Mouse (Mus musculus) liver, embryonic 16.5 days (tissue): ENCODE measurements around the gene Apip. TPM values are rescaled to one million over a fixed set of nuclear protein-coding genes. Genes with fewer than 3 reads are reported as not detected.

Source experiments
- ATAC-seq: fragments of 200-750 bp; cut with Nextera tagmentation; 2 replicates; pipeline ENCODE4 v1.8.0; 2017; ENCODE audit warnings: low read depth, mild to moderate bottlenecking, moderate number of reproducible peaks, moderate library complexity
- H3K27ac ChIP-seq: fragments of 300-500 bp; sonication (generic); 2 replicates; pipeline ENCODE4 v1.5.1; 2014; ENCODE audit warnings: mild to moderate bottlenecking, low read length
- H3K27me3 ChIP-seq: fragments of 300-500 bp; sonication (generic); 2 replicates; pipeline ENCODE4 v1.6.1; 2014; ENCODE audit warnings: low read depth, low read length, mixed read lengths; ENCODE audit not compliant: control insufficient read depth, insufficient read depth
- H3K36me3 ChIP-seq: fragments of 300-500 bp; sonication (generic); 2 replicates; pipeline ENCODE4 v1.6.1; 2014; ENCODE audit warnings: mild to moderate bottlenecking; ENCODE audit not compliant: control insufficient read depth, insufficient read depth
- H3K4me1 ChIP-seq: fragments of 300-500 bp; sonication (generic); 2 replicates; pipeline ENCODE4 v1.6.1; 2014; ENCODE audit warnings: low read depth, low read length, mixed read lengths; ENCODE audit not compliant: control insufficient read depth
- H3K4me2 ChIP-seq: fragments of 300-500 bp; sonication (generic); 2 replicates; pipeline ENCODE4 v1.6.1; 2014; ENCODE audit warnings: low read depth, low read length, mixed read lengths
- H3K4me3 ChIP-seq: fragments of 300-500 bp; sonication (generic); 2 replicates; pipeline ENCODE4 v1.5.1; 2014; ENCODE audit warnings: low read depth, mild to moderate bottlenecking, low read length
- H3K9ac ChIP-seq: fragments of 300-500 bp; sonication (generic); 2 replicates; pipeline ENCODE4 v1.6.1; 2014; ENCODE audit warnings: low read depth, low read length
- H3K9me3 ChIP-seq: fragments of 300-500 bp; sonication (generic); replicated peaks from 2 replicates; pipeline ENCODE4 v1.6.1; 2016; ENCODE audit warnings: low read length; ENCODE audit not compliant: control insufficient read depth
- WGBS: fragments of 180-500 bp; shearing (Covaris S2); extraction: QIAGEN DNeasy Blood & Tissue Kit; methylation state at CpG from one replicate; pipeline ENCODE4 v1.1.7; 2014; ENCODE audit not compliant: insufficient replicate concordance; 5-methylcytosine and 5-hydroxymethylcytosine counted together
- polyA plus RNA-seq: library from polyadenylated mRNA; unstranded; fragments of >200 nt; fragmentation: Nextera tagmentation; extraction: Ambion mirVana; gene quantifications from 2 replicates; pipeline ENCODE4 v1.2.1, GENCODE M21; 2015

Apip gene
- polyA plus RNA-seq, 1 experiment from 2014 or later = 31.5 TPM

- ATAC-seq = no peak
Observed at GRCm38 (mm10) chr2:103085633-103086032, 12.2 kb downstream of the Apip start.

GRCm38 (mm10) chr2:103086432-103086831 is 13.0 kb downstream of the Apip start:
- WGBS = 8% methylated on average over 1 of the region's 1 CpGs
- no peak overlapping the region for H3K4me3 ChIP-seq
- H3K4me2 ChIP-seq = no peak overlapping the region
- no peak overlapping the region for H3K9ac ChIP-seq
- H3K36me3 ChIP-seq = peaks cover 7% of the 10 kb centered on the region
- no peaks in the 10 kb centered on the region for H3K27me3 ChIP-seq
- no peak for ATAC-seq
- no peaks in the 10 kb centered on the region for H3K4me1 ChIP-seq
- H3K9me3 ChIP-seq = no peaks in the 10 kb centered on the region
- H3K27ac ChIP-seq = no peak overlapping the region

More at GRCm38 (mm10) chr2:103085633-103086032, 12.2 kb downstream of the Apip start:
- Histone ChIP-seq H3K27ac (no peak overlapping the region), H3K9ac (no peak overlapping the region), H3K4me1 (no peaks in the 10 kb centered on the region), H3K9me3 (no peaks in the 10 kb centered on the region), H3K36me3 (peaks cover 7% of the 10 kb centered on the region), H3K4me3 (no peak overlapping the region), H3K4me2 (no peak overlapping the region), H3K27me3 (no peaks in the 10 kb centered on the region)
- 72% methylated on average over 10 of the region's 10 CpGs for WGBS

DNA sequence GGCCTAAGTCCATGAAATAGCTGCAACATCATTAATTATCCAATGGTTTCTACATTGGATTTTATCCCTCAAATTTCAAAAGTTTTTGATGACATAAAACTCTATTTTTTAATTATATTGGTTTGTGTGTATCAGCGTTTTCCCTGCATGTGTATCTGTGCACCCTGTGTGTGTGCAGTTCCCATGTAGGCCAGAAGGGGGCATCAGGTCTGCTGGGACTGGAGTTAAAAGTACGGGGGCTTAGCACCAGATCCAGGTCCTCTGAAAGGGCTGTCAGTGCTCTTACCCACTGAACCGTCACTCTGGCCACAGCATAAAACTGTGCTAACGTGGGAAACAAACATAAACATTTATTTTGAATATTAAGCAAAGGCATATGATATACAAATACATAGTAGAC is 14.6 kb downstream of the Apip start:
- no peak overlapping the region for H3K27ac ChIP-seq
- no peaks in the 10 kb centered on the region for H3K27me3 ChIP-seq
- H3K4me3 ChIP-seq = no peak overlapping the region
- ATAC-seq = no peak
- peaks cover 7% of the 10 kb centered on the region for H3K36me3 ChIP-seq
- 90% methylated on average over 4 of the region's 4 CpGs for WGBS
- no peaks in the 10 kb centered on the region for H3K9me3 ChIP-seq
- no peak overlapping the region for H3K4me2 ChIP-seq
- no peaks in the 10 kb centered on the region for H3K4me1 ChIP-seq
- H3K9ac ChIP-seq = no peak overlapping the region

- H3K27me3 ChIP-seq = no peaks in the 10 kb centered on the region
Observed at GRCm38 (mm10) chr2:103089521-103089920, 16.0 kb downstream of the Apip start.

DNA sequence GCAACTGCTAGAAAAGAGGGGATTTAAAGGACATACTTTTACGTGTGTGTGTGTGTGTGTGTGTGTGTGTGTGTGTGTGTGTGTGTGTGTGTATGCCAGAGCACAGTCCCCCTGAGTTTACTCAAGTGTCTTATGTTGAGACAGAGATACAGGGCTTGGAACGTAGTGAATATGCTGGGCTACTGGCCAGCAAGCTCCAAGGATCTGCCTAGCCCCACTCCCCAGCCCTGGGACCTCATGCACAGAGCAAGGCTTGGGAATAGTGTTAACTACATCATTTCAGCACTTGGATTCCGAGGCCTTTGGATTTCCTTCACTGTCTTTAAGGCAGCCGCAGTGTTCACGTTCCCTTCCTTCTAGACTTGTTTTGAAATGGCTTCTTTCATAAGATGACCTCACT is 29.1 kb downstream of the Apip start:
- Histone ChIP-seq H3K4me2 (no peak overlapping the region), H3K27me3 (no peaks in the 10 kb centered on the region)
- no peak for ATAC-seq

More at GRCm38 (mm10) chr2:103089521-103089920, 16.0 kb downstream of the Apip start:
- 84% methylated on average over 6 of the region's 6 CpGs for WGBS
- Histone ChIP-seq H3K27ac (no peak overlapping the region), H3K4me2 (no peak overlapping the region), H3K9ac (no peak overlapping the region), H3K4me1 (no peaks in the 10 kb centered on the region), H3K4me3 (no peak overlapping the region), H3K9me3 (no peaks in the 10 kb centered on the region), H3K36me3 (peaks cover 12% of the 10 kb centered on the region)
- ATAC-seq = no peak

DNA sequence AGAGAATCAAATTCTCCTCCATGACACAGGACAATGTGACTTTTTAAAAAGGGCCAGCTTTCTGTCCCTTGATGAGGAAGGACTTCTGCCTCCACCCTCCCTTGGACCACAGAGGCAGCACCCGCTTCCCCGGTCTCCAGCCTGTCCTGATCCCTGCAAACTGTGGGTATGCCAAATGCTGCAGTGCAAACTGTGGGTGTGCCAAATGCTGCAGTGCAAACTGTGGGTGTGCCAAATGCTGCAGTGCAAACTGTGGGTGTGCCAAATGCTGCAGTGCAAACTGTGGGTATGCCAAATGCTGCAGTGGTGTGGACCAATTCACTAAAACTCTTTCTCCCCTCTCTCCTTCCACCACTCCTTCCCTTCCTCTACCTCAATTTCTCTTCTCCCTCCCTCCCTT is 32.7 kb downstream of the Apip start:
- Histone ChIP-seq H3K36me3 (no peaks in the 10 kb centered on the region), H3K9me3 (no peaks in the 10 kb centered on the region), H3K4me1 (no peaks in the 10 kb centered on the region), H3K4me3 (no peak overlapping the region), H3K4me2 (no peak overlapping the region), H3K27ac (no peak overlapping the region), H3K27me3 (no peaks in the 10 kb centered on the region), H3K9ac (no peak overlapping the region)
- ATAC-seq = no peak
- 70% methylated on average over 2 of the region's 2 CpGs for WGBS

More for the DNA sequence above, 29.1 kb downstream of the Apip start:
- Histone ChIP-seq H3K4me3 (no peak overlapping the region), H3K36me3 (no peaks in the 10 kb centered on the region), H3K4me1 (no peaks in the 10 kb centered on the region), H3K27ac (no peak overlapping the region), H3K9ac (no peak overlapping the region), H3K9me3 (no peaks in the 10 kb centered on the region)
- WGBS = 65% methylated on average over 5 of the region's 5 CpGs

- Histone ChIP-seq H3K4me2 (no peak overlapping the region), H3K4me3 (no peak overlapping the region), H3K27ac (no peak overlapping the region), H3K9ac (no peak overlapping the region), H3K9me3 (no peaks in the 10 kb centered on the region), H3K36me3 (no peaks in the 10 kb centered on the region), H3K27me3 (no peaks in the 10 kb centered on the region), H3K4me1 (no peaks in the 10 kb centered on the region)
- no peak for ATAC-seq
- WGBS = 69% methylated on average over 8 of the region's 8 CpGs
Observed at GRCm38 (mm10) chr2:103111669-103112068, 38.2 kb downstream of the Apip start.

- no peak overlapping the region for H3K9ac ChIP-seq
- H3K27ac ChIP-seq = no peak overlapping the region
- no peak overlapping the region for H3K4me3 ChIP-seq
- no peaks in the 10 kb centered on the region for H3K36me3 ChIP-seq
- no peaks in the 10 kb centered on the region for H3K9me3 ChIP-seq
- H3K27me3 ChIP-seq = no peaks in the 10 kb centered on the region
- ATAC-seq = no peak
- 63% methylated on average over 5 of the region's 5 CpGs for whole genome bisulfite sequencing
- H3K4me1 ChIP-seq = no peaks in the 10 kb centered on the region
- no peak overlapping the region for H3K4me2 ChIP-seq
Observed at GRCm38 (mm10) chr2:103117212-103117611, 43.7 kb downstream of the Apip start.

- ATAC-seq = no peak
- no peak overlapping the region for H3K9ac ChIP-seq
- H3K4me3 ChIP-seq = no peak overlapping the region
- 61% methylated on average over 6 of the region's 6 CpGs for WGBS
- H3K9me3 ChIP-seq = no peaks in the 10 kb centered on the region
- H3K27ac ChIP-seq = no peak overlapping the region
- no peaks in the 10 kb centered on the region for H3K4me1 ChIP-seq
- H3K36me3 ChIP-seq = no peaks in the 10 kb centered on the region
- H3K4me2 ChIP-seq = no peak overlapping the region
- H3K27me3 ChIP-seq = no peaks in the 10 kb centered on the region
Observed at GRCm38 (mm10) chr2:103118324-103119196, 45.1 kb downstream of the Apip start.
